Mouse (Mus musculus) kidney, adult 2 months (tissue): ENCODE results near the gene 1700015F17Rik. TPM values are rescaled to one million over a fixed set of nuclear protein-coding genes. Genes with fewer than 3 reads are reported as not detected.

Experiments
- DNase-seq: peaks from one replicate; pipeline ENCODE4 v3.0.0; 2021
- H3K27ac ChIP-seq: fragments of 200-500 bp; 2 replicates; pipeline ENCODE4 v1.5.1; 2012; ENCODE audit warnings: low read depth, low read length, control low read depth, inconsistent platforms; ENCODE audit not compliant: insufficient read depth
- H3K27me3 ChIP-seq: fragments of 200-500 bp; replicated peaks from 2 replicates; pipeline ENCODE4 v1.6.1; 2012; ENCODE audit warnings: mild to moderate bottlenecking, moderate library complexity, low read length, inconsistent platforms; ENCODE audit not compliant: control insufficient read depth, insufficient read depth
- H3K36me3 ChIP-seq: fragments of 200-500 bp; 2 replicates; pipeline ENCODE4 v1.6.1; 2012; ENCODE audit warnings: mild to moderate bottlenecking, moderate library complexity, low read length, inconsistent platforms; ENCODE audit not compliant: control insufficient read depth, insufficient read depth
- H3K4me1 ChIP-seq: fragments of 200-500 bp; 2 replicates; pipeline ENCODE4 v1.6.1; 2011; ENCODE audit warnings: low read length; ENCODE audit not compliant: control insufficient read depth, insufficient read depth
- H3K4me3 ChIP-seq: fragments of 200-500 bp; 2 replicates; pipeline ENCODE4 v1.5.1; 2011; ENCODE audit warnings: mild to moderate bottlenecking, low read depth, low read length, control low read depth; ENCODE audit not compliant: insufficient read depth
- CTCF ChIP-seq: fragments of 200-500 bp; conservative IDR thresholded peaks from 2 replicates; pipeline ENCODE4 v1.5.1; 2011; ENCODE audit warnings: low read depth, mild to moderate bottlenecking, control low read depth, low read length, moderate library complexity, mixed read lengths; ENCODE audit not compliant: insufficient read depth, insufficient read length
- POLR2A ChIP-seq: fragments of 200-500 bp; IDR thresholded peaks from one replicate; pipeline ENCODE4 v1.6.1; 2011; ENCODE audit warnings: low read depth, low read length, control low read depth
- WGBS: fragments of 180-500 bp; shearing (Covaris S2); methylation state at CpG from one replicate; pipeline ENCODE4 v1.1.7; 2018; 5-methylcytosine and 5-hydroxymethylcytosine counted together
- polyA plus RNA-seq: library from polyadenylated mRNA; depleted of rRNA; stranded (reverse); fragments of >200 nt; gene quantifications from 2 replicates; pipeline ENCODE4 v1.2.3, GENCODE M21; 2012

1700015F17Rik gene
- polyA plus RNA-seq, 1 experiment: not detected

DNA sequence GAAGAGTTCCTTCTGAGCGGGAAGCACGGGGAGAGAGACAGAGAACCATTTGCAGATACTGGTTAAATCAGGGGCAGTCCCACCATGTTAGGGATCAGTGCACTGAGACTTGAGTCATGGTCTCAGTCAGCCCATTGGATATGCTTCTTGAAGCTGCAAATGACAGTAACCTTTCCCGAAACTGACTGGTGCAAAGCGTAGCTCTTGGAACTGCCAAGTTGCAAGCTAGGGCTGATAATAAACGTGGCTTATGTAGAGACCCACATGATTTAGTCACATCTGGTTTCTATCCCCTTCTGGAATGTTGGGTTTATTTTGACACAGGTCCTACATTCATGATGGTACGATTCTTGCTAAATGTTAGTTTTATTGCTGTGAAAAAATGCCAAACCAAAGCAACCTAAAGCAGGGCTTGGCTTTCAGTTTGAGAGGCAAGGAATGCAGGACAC lies 55.2 kb downstream of the 1700015F17Rik start:
- no peak overlapping the region for H3K4me3 ChIP-seq
- 75% methylated on average over 6 of the region's 6 CpGs for WGBS
- no peaks in the 10 kb centered on the region for H3K4me1 ChIP-seq
- no peak for DNase-seq
- H3K27me3 ChIP-seq: no peaks in the 10 kb centered on the region
- no peak overlapping the region for H3K27ac ChIP-seq
- no peaks in the 10 kb centered on the region for H3K36me3 ChIP-seq
- TF ChIP-seq POLR2A (no peak), CTCF (no peak)

DNA sequence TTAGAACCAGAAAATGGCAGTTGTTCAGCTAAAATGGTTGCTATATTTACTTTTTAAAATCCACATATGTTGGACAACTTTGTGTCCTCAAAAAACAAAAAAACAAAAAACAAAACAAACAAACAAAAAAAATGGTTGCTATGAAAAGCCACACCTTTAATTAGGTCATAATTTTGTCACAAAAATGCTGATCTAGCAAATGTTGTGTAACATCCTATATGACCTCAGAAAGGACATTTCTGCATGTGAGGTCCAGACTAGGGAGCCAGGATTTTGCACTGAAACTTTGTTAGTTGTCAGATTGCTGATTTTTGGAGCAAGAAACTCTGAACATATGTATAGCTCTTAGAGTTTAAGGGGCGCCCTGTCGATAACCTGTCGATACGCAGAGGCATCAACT lies 55.9 kb downstream of the 1700015F17Rik start:
- DNase-seq: no peak
- Histone ChIP-seq H3K36me3 (no peaks in the 10 kb centered on the region), H3K4me3 (no peak overlapping the region), H3K27ac (no peak overlapping the region), H3K27me3 (no peaks in the 10 kb centered on the region), H3K4me1 (no peaks in the 10 kb centered on the region)
- no peak for TF ChIP-seq POLR2A
- no peak for TF ChIP-seq CTCF
- 94% methylated on average over 4 of the region's 4 CpGs for WGBS

DNA sequence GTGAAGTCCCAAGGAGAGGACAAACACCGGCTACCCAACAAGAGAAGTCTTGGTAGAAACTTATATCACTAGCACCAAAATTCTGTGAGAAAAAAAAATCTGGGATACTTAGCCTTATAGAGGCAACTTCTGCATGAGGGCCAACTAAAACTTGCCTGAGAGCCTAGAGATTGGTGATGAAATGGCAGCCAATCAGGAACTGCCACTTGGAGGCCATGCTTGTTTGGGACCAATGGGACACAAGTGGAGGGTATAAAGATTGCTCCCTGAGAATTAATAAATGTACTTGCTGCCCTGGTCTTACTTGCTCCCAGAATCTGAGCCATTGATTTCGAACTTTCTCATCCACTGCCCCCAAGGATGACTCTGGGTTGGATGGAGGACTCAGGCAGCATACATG lies 57.5 kb downstream of the 1700015F17Rik start:
- DNase-seq: no peak
- Histone ChIP-seq H3K27me3 (no peaks in the 10 kb centered on the region), H3K36me3 (no peaks in the 10 kb centered on the region), H3K27ac (no peak overlapping the region), H3K4me1 (no peaks in the 10 kb centered on the region), H3K4me3 (no peak overlapping the region)
- TF ChIP-seq CTCF (no peak), POLR2A (no peak)
- WGBS: 96% methylated on average over 2 of the region's 2 CpGs

DNA sequence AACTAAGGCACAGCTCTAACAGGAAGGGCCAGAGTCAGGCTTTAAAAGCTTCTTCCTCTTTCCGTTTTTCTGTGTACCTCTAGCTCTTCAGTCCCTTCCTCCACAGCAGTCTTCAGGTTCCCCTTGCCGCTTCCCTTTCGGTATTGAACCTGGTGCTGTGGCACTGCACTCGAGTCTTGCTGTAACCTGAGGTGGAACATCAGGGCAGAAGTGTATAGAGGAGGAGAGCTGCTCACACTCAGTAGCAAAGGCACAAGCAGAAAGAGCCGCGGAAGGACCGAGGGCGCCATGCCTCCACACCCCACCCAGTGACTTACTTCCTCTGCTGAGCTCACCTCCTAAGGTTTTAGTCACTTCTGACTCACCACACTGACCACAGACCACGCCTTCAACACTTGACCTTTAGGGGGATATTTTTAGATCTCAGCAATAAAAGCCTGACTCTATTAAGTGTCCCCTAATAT lies 58.9 kb downstream of the 1700015F17Rik start, which contains the start of gene Cdk14:
Gene Cdk14 (minus strand): TSS at position 321 of the 464 bp plus-strand sequence.
- DNase-seq: peak; percentile 22
- 74% methylated on average over 9 of the region's 9 CpGs for WGBS
- no peaks in the 10 kb centered on the region for H3K27me3 ChIP-seq
- no peaks in the 10 kb centered on the region for H3K4me1 ChIP-seq
- TF ChIP-seq POLR2A (no peak), CTCF (no peak)
- no peak within 1 kb of the TSS for H3K4me3 ChIP-seq
- H3K27ac ChIP-seq: no peak within 1 kb of the TSS
- no peaks in the 10 kb centered on the region for H3K36me3 ChIP-seq

DNA sequence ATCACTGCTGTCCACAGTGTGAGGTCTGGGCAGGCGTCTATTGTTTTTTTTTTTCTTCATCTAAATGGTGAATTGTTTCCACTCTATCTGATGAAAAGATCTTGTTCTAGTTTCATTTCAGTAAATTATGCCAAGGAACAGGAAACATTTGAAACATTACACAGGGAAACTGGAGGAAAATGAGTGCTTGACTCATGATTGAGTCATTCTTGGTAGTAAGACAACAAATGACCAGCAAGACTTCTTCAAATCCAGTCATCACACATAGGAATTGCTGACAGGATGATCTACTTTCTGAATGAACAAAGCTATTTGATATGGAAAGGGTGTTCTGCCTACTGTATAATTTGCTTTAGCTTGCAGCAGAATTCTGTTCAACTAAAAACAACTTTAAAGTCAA lies 59.7 kb downstream of the 1700015F17Rik start:
- WGBS: 40% methylated on average over 1 of the region's 1 CpGs
- no peak for DNase-seq
- no peaks in the 10 kb centered on the region for H3K4me1 ChIP-seq

DNA sequence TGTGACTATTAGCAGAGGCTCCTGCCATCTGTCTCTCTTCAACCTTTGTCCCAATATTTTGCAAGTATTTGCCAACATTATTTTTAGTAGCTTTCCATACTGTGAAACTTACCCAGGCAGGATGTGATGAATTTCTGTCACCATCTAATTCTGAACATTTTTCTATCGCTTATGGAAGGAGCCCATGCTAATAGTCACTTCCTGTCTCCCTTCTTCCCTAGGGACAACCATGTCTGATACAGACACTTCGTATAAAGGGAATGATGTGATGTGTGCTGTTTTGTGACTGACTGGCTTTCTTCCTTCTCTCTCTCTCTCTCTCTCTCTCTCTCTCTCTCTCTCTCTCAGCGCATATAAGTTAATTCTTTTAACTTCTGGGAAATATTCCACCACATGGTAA lies 64.1 kb downstream of the 1700015F17Rik start:
- Histone ChIP-seq H3K27ac (no peak overlapping the region), H3K4me1 (no peaks in the 10 kb centered on the region), H3K27me3 (no peaks in the 10 kb centered on the region), H3K36me3 (no peaks in the 10 kb centered on the region), H3K4me3 (no peak overlapping the region)
- TF ChIP-seq CTCF (no peak), POLR2A (no peak)
- no peak for DNase-seq
- WGBS: 63% methylated on average over 3 of the region's 3 CpGs

More for the DNA sequence above, 59.7 kb downstream of the 1700015F17Rik start:
- H3K36me3 ChIP-seq: no peaks in the 10 kb centered on the region
- H3K27me3 ChIP-seq: no peaks in the 10 kb centered on the region
- H3K4me3 ChIP-seq: no peak overlapping the region
- H3K27ac ChIP-seq: no peak overlapping the region
- TF ChIP-seq POLR2A (no peak), CTCF (no peak)

DNA sequence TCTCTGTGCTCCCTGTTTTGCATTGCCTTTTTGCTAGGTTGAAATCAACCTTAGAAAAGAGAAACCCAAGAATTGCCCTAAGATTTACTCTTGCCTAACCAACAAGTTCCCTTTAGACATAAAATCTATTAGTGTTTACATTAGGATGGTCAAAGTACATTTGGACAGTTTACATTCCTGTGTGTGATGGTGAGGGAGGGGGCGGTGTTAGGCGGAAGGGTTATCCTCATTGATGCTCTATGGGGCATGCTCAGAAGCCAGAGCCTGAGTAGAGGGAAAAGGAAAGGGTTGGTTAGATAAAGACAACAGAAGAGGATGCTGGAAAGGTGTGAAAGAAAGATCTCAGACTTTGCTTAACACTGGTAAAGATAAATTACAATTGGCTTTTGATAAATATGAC lies 67.1 kb downstream of the 1700015F17Rik start:
- Histone ChIP-seq H3K4me3 (no peak overlapping the region), H3K27ac (no peak overlapping the region), H3K36me3 (no peaks in the 10 kb centered on the region), H3K27me3 (no peaks in the 10 kb centered on the region), H3K4me1 (no peaks in the 10 kb centered on the region)
- no peak for TF ChIP-seq CTCF
- TF ChIP-seq POLR2A: no peak
- no peak for DNase-seq
- 87% methylated on average over 2 of the region's 2 CpGs for WGBS
